Mouse (Mus musculus) hindbrain, embryonic 11.5 days (tissue): ENCODE measurements around the gene Adal. TPM values are rescaled to one million over a fixed set of nuclear protein-coding genes. Genes with fewer than 3 reads are reported as not detected.

Source experiments
- ATAC-seq: fragments of 200-750 bp; cut with Nextera tagmentation; 2 replicates; pipeline ENCODE4 v1.8.0; 2017; ENCODE audit warnings: mild to moderate bottlenecking, moderate TSS enrichment, moderate library complexity; ENCODE audit not compliant: low FRiP score
- DNase-seq: peaks from one replicate; pipeline ENCODE4 v3.0.0-alpha.2; 2015; ENCODE audit warnings: low spot score
- H3K27ac ChIP-seq: fragments of 300-500 bp; sonication (generic); 2 replicates; pipeline ENCODE4 v1.5.1; 2014; ENCODE audit warnings: mild to moderate bottlenecking, low read depth, low read length
- H3K27me3 ChIP-seq: fragments of 300-500 bp; sonication (generic); 2 replicates; pipeline ENCODE4 v1.6.1; 2014; ENCODE audit warnings: mild to moderate bottlenecking, low read length, moderate library complexity, mixed read lengths; ENCODE audit not compliant: control insufficient read depth, insufficient read depth
- H3K36me3 ChIP-seq: fragments of 300-500 bp; sonication (generic); 2 replicates; pipeline ENCODE4 v1.6.1; 2014; ENCODE audit warnings: mild to moderate bottlenecking, low read length, moderate library complexity, mixed read lengths; ENCODE audit not compliant: control insufficient read depth, insufficient read depth
- H3K4me1 ChIP-seq: fragments of 300-500 bp; sonication (generic); replicated peaks from 2 replicates; pipeline ENCODE4 v1.6.1; 2014; ENCODE audit warnings: low read length, mixed read lengths; ENCODE audit not compliant: control insufficient read depth, insufficient read depth
- H3K4me2 ChIP-seq: fragments of 300-500 bp; sonication (generic); replicated peaks from 2 replicates; pipeline ENCODE4 v1.6.1; 2014; ENCODE audit warnings: mild to moderate bottlenecking, low read depth, low read length
- H3K4me3 ChIP-seq: fragments of 300-500 bp; sonication (generic); 2 replicates; pipeline ENCODE4 v1.5.1; 2014; ENCODE audit warnings: low read depth, low read length
- H3K9ac ChIP-seq: fragments of 300-500 bp; sonication (generic); 2 replicates; pipeline ENCODE4 v1.6.1; 2014; ENCODE audit warnings: low read depth, low read length
- H3K9me3 ChIP-seq: fragments of 300-500 bp; sonication (generic); 2 replicates; pipeline ENCODE4 v1.6.1; 2016; ENCODE audit warnings: low read length; ENCODE audit not compliant: control insufficient read depth
- WGBS: fragments of 180-500 bp; shearing (Covaris S2); extraction: QIAGEN DNeasy Blood & Tissue Kit; methylation state at CpG from one replicate; pipeline ENCODE4 v1.1.7; 2014; 5-methylcytosine and 5-hydroxymethylcytosine counted together
- polyA plus RNA-seq: library from polyadenylated mRNA; unstranded; fragments of >200 nt; fragmentation: Nextera tagmentation; extraction: Ambion mirVana; gene quantifications from 2 replicates; pipeline ENCODE4 v1.2.1, GENCODE M21; 2014

The Adal gene
- polyA plus RNA-seq, 1 experiment from 2014 or later: 33.7 TPM

- H3K36me3 ChIP-seq: peaks cover 13% of the 10 kb centered on the region
- WGBS: 91% methylated on average over 9 of the region's 9 CpGs
Measured at GRCm38 (mm10) chr2:121195466-121195865, 55.2 kb downstream of the Adal start.

DNA sequence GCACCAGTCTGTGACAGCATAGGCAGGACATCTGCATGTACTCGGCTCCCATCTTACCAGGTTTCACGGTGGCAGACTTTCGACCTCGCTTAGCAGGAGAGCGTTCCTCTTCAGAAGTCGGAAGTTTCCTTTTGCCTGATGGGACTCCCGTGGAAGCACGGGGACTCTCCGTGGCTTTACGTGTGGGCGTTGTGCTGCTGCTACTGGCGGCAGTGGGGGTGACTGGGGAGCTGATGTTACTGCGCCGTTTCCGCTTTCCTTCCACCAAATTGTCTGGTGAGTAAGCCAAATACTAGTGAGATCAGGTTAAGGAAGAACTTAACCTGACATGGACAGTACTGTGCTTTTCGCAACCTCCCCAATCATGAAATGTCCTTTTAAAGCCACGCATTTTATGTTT is 64.0 kb downstream of the Adal start:
- Histone ChIP-seq H3K27me3 (no peaks in the 10 kb centered on the region), H3K4me3 (no peak overlapping the region), H3K9ac (no peak overlapping the region), H3K9me3 (no peaks in the 10 kb centered on the region), H3K4me2 (no peak overlapping the region), H3K36me3 (peaks cover 19% of the 10 kb centered on the region), H3K4me1 (no peaks in the 10 kb centered on the region), H3K27ac (no peak overlapping the region)
- 94% methylated on average over 17 of the region's 17 CpGs for WGBS
- no peak for DNase-seq
- no peak for ATAC-seq

More at GRCm38 (mm10) chr2:121195466-121195865, 55.2 kb downstream of the Adal start:
- no peak for DNase-seq
- H3K9ac ChIP-seq: no peak overlapping the region
- H3K27me3 ChIP-seq: no peaks in the 10 kb centered on the region
- no peak overlapping the region for H3K27ac ChIP-seq
- no peak for ATAC-seq
- no peaks in the 10 kb centered on the region for H3K9me3 ChIP-seq
- H3K4me1 ChIP-seq: no peaks in the 10 kb centered on the region
- no peak overlapping the region for H3K4me2 ChIP-seq
- H3K4me3 ChIP-seq: no peak overlapping the region

Other genes starting within 250 kb of the Adal start
- 22.3 and 29.8 TPM in 2 replicates for gene Ubr1, start 169.7 kb upstream of the Adal start, polyA plus RNA-seq
- gene Tmem62, start 163.4 kb upstream of the Adal start, polyA plus RNA-seq: 5.7 and 5.8 TPM in 2 replicates
- 55.4 and 55.6 TPM in 2 replicates for gene Ccndbp1, start 132.0 kb upstream of the Adal start, polyA plus RNA-seq
- gene Epb42, start 103.4 kb upstream of the Adal start, polyA plus RNA-seq: 6.0 and 6.2 TPM in 2 replicates
- gene Tgm5, start 54.6 kb upstream of the Adal start, polyA plus RNA-seq: not detected in 2 replicates
- not detected in 2 replicates for gene Tgm7, start 30.6 kb upstream of the Adal start, polyA plus RNA-seq
- 20.8 and 25.3 TPM in 2 replicates for gene Lcmt2, start 225 bp downstream of the Adal start, polyA plus RNA-seq
- gene Tubgcp4, start 30.2 kb downstream of the Adal start, polyA plus RNA-seq: 61.8 and 69.9 TPM in 2 replicates
- gene Zscan29, start 30.7 kb downstream of the Adal start, polyA plus RNA-seq: 12.3 and 13.7 TPM in 2 replicates
- gene Trp53bp1, start 131.0 kb downstream of the Adal start, polyA plus RNA-seq: 132 and 164 TPM in 2 replicates
- gene Map1a, start 149.2 kb downstream of the Adal start, polyA plus RNA-seq: 14.9 and 20.8 TPM in 2 replicates
- 10.9 and 11.8 TPM in 2 replicates for gene Ppip5k1, start 215.0 kb downstream of the Adal start, polyA plus RNA-seq
- 8.5 and 9.2 TPM in 2 replicates for gene Ckmt1, start 217.3 kb downstream of the Adal start, polyA plus RNA-seq
- not detected in 2 replicates for gene Strc, start 246.7 kb downstream of the Adal start, polyA plus RNA-seq